Mouse (Mus musculus): ENCODE measurements around the gene Cd160. TPM values are rescaled to one million over a fixed set of nuclear protein-coding genes. Genes with fewer than 3 reads are reported as not detected.

The Cd160 gene
- polyA plus RNA-seq, 1 experiment from 2014 or later = 0.19 TPM

DNA sequence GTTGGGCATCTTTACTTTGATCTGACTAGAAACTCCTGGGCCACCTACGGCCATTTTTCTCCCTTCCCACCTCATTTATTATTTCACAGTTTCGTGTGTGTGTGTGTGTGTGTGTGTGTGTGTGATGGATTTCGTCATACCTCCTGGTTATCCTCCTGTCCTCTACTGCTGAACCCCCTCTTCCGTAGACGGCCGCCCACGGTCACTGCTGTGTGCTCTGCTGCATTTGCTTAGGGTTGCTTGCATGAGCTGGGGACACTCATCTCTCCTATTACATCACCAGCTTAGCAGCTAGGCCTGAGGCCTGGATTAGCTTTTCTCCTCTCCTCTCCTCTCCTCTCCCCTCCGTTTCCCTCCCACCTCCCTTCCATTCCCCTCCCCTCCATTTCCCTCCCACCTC lies 19.3 kb upstream of the Cd160 start:
- Histone ChIP-seq H3K27me3 (replicated peaks) (no peaks in the 10 kb centered on the region), H3K9me3 (no peaks in the 10 kb centered on the region), H3K4me3 (no peak overlapping the region), H3K9ac (no peak overlapping the region), H3K4me2 (no peak overlapping the region), H3K36me3 (replicated peaks) (no peaks in the 10 kb centered on the region), H3K27ac (no peak overlapping the region), H3K4me1 (no peaks in the 10 kb centered on the region)
- WGBS = 89% methylated on average over 7 of the region's 8 CpGs
- no peak for ATAC-seq (replicated peaks)

DNA sequence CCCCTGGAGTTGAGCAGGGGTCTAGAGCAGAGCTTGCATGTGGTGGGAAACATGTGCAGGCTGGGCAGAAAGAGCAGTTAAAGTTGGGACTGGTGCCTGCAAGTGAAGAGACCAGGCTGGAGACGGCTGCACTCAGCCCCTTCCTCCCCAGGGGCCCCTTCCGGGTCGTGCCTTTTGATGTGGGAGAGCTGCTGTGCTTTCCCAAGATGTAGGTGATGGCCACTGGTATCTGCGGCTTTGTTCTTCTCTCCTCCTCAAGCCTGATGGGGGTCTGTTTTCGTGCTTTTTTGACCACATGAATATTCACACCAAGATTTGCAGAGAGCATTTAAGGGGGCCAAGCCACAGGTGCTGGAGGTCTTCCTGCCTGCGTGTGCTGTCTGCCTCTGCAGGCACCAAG lies 18.5 kb upstream of the Cd160 start:
- no peak overlapping the region for H3K4me2 ChIP-seq
- H3K4me1 ChIP-seq = no peaks in the 10 kb centered on the region
- H3K4me3 ChIP-seq = no peak overlapping the region
- WGBS = 40% methylated on average over 6 of the region's 6 CpGs
- H3K27me3 ChIP-seq (replicated peaks) = no peaks in the 10 kb centered on the region
- no peaks in the 10 kb centered on the region for H3K9me3 ChIP-seq
- H3K27ac ChIP-seq = no peak overlapping the region
- no peak for ATAC-seq (replicated peaks)
- H3K36me3 ChIP-seq (replicated peaks) = no peaks in the 10 kb centered on the region
- no peak overlapping the region for H3K9ac ChIP-seq

DNA sequence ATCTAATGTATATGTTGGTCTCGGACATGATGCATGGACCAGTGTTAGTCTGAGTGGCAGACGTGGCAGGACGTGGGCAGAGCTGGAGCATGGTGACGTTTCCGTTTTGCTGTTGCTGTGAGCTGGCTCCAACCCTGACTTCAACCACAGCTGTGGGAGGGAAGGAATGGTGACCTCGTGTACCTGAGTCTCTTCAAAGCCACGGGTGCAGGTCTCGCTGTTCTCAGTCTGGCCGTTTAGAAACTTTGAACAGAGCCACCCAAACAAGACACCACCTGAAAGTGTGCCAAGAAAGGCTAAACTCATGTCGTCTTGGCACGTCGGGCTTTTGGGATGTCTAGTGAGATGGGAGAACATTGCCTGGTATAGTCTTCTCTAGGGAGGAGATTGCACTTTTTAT lies 17.8 kb upstream of the Cd160 start:
- H3K9me3 ChIP-seq = no peaks in the 10 kb centered on the region
- no peak for ATAC-seq (replicated peaks)
- H3K36me3 ChIP-seq (replicated peaks) = no peaks in the 10 kb centered on the region
- no peak overlapping the region for H3K9ac ChIP-seq
- no peak overlapping the region for H3K27ac ChIP-seq
- WGBS = 89% methylated on average over 12 of the region's 12 CpGs
- H3K27me3 ChIP-seq (replicated peaks) = no peaks in the 10 kb centered on the region
- no peak overlapping the region for H3K4me2 ChIP-seq
- no peak overlapping the region for H3K4me3 ChIP-seq
- no peaks in the 10 kb centered on the region for H3K4me1 ChIP-seq

DNA sequence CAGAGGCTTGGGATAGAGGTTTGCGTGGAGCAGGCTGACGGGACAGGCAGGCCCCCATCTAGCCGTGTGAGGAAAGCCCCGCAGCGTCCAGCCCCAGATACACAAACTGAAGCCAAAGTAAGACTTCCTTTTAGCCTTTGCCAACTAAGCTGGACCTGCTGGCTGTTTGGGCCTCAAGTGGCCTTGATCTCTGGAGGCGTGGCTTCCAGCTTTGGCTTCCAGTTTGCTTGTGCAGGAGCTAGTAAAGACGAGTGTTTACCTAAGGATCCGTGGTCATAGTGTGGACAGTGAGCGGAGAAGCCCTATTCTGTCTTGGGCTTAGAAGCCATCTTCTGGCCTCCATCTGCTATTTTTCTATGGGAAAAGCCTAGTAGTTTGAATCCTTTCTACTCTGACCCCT lies 16.7 kb upstream of the Cd160 start:
- WGBS = 83% methylated on average over 9 of the region's 9 CpGs
- Histone ChIP-seq H3K36me3 (replicated peaks) (no peaks in the 10 kb centered on the region), H3K27ac (no peak overlapping the region), H3K4me3 (no peak overlapping the region), H3K27me3 (replicated peaks) (no peaks in the 10 kb centered on the region), H3K4me1 (no peaks in the 10 kb centered on the region), H3K9me3 (no peaks in the 10 kb centered on the region), H3K9ac (no peak overlapping the region), H3K4me2 (no peak overlapping the region)
- no peak for ATAC-seq (replicated peaks)

DNA sequence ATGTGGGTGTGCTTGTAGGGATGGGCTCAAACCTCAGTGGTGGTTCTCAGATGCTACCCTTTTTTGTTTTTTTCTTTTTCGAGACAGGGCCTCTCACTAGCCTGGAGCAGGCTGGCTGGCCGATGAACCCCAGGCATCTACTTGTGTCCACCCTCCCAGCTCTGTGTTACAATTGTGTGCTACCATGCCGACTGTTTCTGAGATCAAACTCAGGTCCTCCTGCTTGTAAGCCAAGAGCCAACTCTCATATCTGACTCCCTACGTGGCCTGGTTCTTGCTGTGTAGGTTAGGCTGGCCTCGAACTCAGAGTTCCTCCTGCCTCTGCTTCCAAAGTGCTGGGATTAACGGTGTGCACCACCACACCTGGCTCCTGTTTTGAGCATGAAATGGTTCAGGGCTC lies 16.0 kb upstream of the Cd160 start:
- Histone ChIP-seq H3K9ac (no peak overlapping the region), H3K4me1 (no peaks in the 10 kb centered on the region), H3K4me3 (no peak overlapping the region), H3K27me3 (replicated peaks) (no peaks in the 10 kb centered on the region), H3K9me3 (no peaks in the 10 kb centered on the region), H3K4me2 (no peak overlapping the region), H3K27ac (no peak overlapping the region), H3K36me3 (replicated peaks) (no peaks in the 10 kb centered on the region)
- 96% methylated on average over 6 of the region's 6 CpGs for WGBS
- no peak for ATAC-seq (replicated peaks)

DNA sequence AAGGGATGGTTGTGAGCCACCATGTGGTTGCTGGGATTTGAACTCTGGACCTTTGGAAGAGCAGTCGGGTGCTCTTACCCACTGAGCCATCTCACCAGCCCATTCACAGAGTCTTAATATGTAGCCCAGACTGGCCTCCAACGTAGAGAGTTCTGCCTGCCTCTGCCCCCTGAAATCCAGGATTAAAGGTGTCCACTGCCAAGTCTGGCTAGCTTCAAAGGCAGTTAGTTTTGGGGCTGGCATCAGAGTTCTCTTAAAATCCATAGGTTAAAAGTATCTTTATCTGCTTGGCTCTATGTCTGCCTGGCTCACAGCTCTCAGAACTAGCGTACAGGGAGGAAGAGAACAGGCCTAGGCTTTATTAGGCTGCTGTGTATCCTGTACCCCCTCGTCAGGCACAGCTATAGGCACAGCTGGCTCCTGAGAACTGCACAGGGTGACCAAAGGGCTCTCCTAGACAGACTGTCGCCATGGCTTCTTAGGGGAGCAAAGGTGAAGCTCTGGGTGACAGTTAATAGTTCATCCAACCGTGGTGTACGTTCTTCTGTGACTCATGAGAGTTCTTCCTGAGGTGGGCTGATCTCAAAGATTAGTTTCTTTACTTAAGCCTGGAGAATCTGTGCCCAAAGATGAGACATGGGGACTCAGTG lies 10.0 kb upstream of the Cd160 start:
- H3K4me2 ChIP-seq = no peak overlapping the region
- 90% methylated on average over 7 of the region's 7 CpGs for WGBS
- H3K4me3 ChIP-seq = no peak overlapping the region
- H3K9me3 ChIP-seq = no peaks in the 10 kb centered on the region
- ATAC-seq (replicated peaks) = no peak
- no peaks in the 10 kb centered on the region for H3K27me3 ChIP-seq (replicated peaks)
- H3K36me3 ChIP-seq (replicated peaks) = no peaks in the 10 kb centered on the region
- no peaks in the 10 kb centered on the region for H3K4me1 ChIP-seq
- no peak overlapping the region for H3K9ac ChIP-seq
- no peak overlapping the region for H3K27ac ChIP-seq

DNA sequence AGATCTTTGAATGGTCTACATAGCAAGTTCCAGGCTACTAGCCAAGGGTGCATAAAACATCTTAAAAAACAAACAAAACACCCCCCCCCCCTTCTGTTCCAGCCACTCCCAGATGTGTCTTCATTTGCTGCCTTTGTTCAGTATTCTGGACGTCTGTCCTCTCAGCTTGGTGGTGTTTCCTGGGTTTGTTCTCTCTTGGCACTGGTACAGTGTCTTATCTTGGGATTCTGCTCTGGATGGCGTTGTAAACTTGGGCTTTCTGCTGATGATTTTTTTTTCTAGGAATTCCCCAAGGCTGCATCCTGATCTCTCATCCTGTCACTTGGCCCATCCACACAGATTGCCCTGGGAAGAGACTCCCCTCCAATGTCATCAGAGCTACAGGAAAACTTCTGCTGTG lies 7.3 kb upstream of the Cd160 start:
- H3K36me3 ChIP-seq (replicated peaks) = no peaks in the 10 kb centered on the region
- no peak overlapping the region for H3K9ac ChIP-seq
- no peaks in the 10 kb centered on the region for H3K27me3 ChIP-seq (replicated peaks)
- no peaks in the 10 kb centered on the region for H3K9me3 ChIP-seq
- H3K4me2 ChIP-seq = no peak overlapping the region
- 47% methylated on average over 2 of the region's 2 CpGs for WGBS
- ATAC-seq (replicated peaks) = no peak
- H3K4me3 ChIP-seq = no peak overlapping the region
- H3K27ac ChIP-seq = no peak overlapping the region
- no peaks in the 10 kb centered on the region for H3K4me1 ChIP-seq

DNA sequence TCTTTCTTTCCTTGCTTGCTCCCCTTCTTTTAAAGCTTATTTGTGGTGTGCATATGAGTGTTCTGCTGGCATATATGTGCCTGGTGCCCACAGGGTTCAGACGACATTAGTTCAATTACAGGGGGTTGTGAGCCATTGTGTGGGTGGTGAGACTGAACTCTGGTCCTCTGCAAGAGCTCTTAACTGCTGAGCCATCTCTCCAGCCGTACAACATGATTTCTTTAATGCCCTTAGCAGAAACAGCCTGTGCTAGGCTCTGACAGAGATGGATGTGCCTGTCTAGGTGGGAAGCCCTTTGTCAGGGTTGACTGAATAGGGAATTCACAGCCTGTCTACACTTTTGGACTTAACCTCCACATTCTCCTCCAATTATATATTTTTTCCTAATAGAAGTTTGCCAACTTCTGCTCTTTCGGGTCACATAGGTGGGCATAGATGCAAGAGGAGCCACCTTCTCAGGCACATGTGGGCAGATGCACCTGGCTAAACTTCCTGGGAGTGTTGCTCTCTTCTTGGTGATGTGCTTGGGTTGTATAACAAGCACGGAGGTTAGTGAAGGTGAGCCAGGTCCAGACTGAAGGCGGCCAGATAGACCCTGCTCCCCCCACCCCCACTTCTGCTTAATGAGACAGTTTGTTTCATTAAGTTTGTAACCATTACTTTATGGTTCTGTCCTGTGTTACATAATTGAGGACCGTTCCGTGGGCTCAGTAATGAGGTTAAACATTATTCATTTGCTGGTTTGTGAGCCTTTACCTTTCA lies 5.6 kb upstream of the Cd160 start:
- H3K36me3 ChIP-seq (replicated peaks) = no peaks in the 10 kb centered on the region
- no peaks in the 10 kb centered on the region for H3K4me1 ChIP-seq
- no peak overlapping the region for H3K9ac ChIP-seq
- no peak for ATAC-seq (replicated peaks)
- no peaks in the 10 kb centered on the region for H3K27me3 ChIP-seq (replicated peaks)
- H3K9me3 ChIP-seq = no peaks in the 10 kb centered on the region
- WGBS = 90% methylated on average over 7 of the region's 7 CpGs
- no peak overlapping the region for H3K4me3 ChIP-seq
- no peak overlapping the region for H3K27ac ChIP-seq
- no peak overlapping the region for H3K4me2 ChIP-seq

DNA sequence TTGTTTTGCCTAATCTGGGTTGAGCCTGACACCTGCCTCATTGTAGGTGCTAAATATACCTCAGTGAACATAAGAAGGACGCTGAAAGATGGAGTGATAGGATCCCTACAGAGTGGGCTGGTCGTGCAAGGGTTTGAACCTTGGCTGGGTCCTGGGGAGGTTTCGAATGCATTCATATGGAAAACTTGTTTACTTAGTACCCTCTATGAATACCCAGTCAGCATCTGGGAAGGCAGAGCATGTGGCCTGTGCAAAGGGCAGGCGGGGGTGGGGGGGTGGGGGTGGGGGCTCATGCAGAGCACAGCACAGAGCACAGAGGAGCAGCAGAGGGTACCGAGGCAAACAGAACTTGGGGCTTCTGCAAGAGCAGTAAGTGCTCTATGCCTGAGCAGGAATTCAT lies 3.8 kb upstream of the Cd160 start:
- H3K4me2 ChIP-seq = no peak overlapping the region
- peaks cover 7% of the 10 kb centered on the region; the same call in 1 of the 2 replicates for H3K4me1 ChIP-seq
- no peak overlapping the region for H3K9ac ChIP-seq
- H3K4me3 ChIP-seq = no peak overlapping the region
- no peaks in the 10 kb centered on the region for H3K27me3 ChIP-seq (replicated peaks)
- no peaks in the 10 kb centered on the region for H3K36me3 ChIP-seq (replicated peaks)
- WGBS = 35% methylated on average over 5 of the region's 5 CpGs
- H3K27ac ChIP-seq = no peak overlapping the region
- ATAC-seq (replicated peaks) = no peak
- no peaks in the 10 kb centered on the region for H3K9me3 ChIP-seq

DNA sequence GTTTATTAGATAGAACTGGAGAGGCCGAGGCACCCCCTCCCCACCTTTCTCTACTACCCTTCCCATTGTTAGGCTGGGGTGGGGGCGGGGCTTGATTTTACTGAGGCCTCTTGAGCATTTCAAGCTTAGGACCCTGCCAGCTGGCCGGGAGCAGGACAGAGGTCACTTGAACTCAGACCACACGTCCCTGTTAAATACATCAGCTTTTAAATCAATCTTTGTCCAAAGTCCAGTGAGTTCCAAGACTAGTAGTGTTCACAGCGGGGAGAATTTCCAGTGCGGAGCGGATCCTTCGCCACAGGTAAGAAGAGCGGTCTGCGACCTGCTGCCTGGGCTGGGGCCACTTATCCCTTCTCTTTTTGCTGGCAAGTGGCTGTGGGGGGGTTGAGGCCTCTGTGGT lies 705 bp upstream of the Cd160 start:
- no peak overlapping the region for H3K4me2 ChIP-seq
- H3K27ac ChIP-seq = no peak overlapping the region
- no peak overlapping the region for H3K4me3 ChIP-seq
- peaks cover 7% of the 10 kb centered on the region; the same call in 1 of the 2 replicates for H3K4me1 ChIP-seq
- H3K9me3 ChIP-seq = no peaks in the 10 kb centered on the region
- WGBS = 74% methylated on average over 10 of the region's 10 CpGs
- no peaks in the 10 kb centered on the region for H3K27me3 ChIP-seq (replicated peaks)
- no peaks in the 10 kb centered on the region for H3K36me3 ChIP-seq (replicated peaks)
- no peak overlapping the region for H3K9ac ChIP-seq
- no peak for ATAC-seq (replicated peaks)

DNA sequence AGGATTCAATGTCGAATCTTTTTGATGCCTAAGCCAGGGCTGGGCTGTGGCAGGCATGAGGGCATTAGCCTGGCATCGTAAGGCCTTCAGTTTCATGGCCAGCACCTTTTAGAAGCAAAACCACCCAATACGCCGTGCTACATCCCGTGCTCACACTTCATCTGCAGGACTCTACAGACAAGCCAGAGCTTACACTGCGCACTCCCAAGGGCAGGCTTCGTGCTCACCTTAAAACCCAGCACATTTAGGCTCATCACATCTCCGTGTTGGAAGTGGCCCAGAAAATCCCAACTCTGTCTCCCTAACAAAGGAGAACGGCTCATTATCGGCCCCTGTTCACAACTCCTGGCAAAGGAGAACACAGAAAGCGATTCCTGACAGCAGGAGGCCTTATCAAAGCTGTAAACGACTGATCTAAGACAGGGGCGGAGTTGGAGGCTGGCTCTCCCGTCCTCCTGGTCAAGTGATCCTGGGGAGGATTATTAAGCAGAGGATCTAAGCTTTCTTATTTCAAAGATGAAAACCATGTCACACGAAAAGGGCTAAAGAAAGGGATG lies 765 bp downstream of the Cd160 start:
- H3K27ac ChIP-seq = peak overlapping the region; percentile 48; the same call in 1 of the 2 replicates
- peak; percentile 81 for ATAC-seq (replicated peaks)
- H3K27me3 ChIP-seq (replicated peaks) = no peaks in the 10 kb centered on the region
- H3K9ac ChIP-seq = no peak overlapping the region
- H3K4me3 ChIP-seq = no peak overlapping the region
- H3K36me3 ChIP-seq (replicated peaks) = no peaks in the 10 kb centered on the region
- H3K4me2 ChIP-seq = peak overlapping the region; percentile 2; the same call in 1 of the 2 replicates
- 29% methylated on average over 15 of the region's 15 CpGs for WGBS
- no peaks in the 10 kb centered on the region for H3K9me3 ChIP-seq
- H3K4me1 ChIP-seq = peaks cover 7% of the 10 kb centered on the region; the same call in 1 of the 2 replicates

DNA sequence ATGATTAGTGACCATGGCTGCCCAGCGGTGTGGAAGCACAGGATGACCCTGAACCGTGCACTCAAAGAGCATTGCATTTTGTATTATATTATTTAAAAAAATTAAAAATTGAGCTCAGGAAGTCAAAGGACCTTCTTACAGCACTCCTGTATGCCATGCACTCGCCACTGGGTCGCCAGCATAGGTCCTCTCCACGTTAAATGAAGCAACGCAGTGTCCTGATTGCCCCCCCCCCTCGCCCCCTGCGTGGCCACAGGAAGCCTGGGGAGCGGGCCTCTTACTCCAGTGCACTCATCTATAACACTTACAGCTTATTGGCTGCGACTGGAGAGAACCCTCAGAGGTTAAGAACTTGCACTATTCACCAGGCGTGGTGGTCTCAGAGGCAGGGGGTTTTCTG lies 3.9 kb downstream of the Cd160 start:
- Histone ChIP-seq H3K9me3 (no peaks in the 10 kb centered on the region), H3K36me3 (replicated peaks) (no peaks in the 10 kb centered on the region), H3K9ac (no peak overlapping the region), H3K4me1 (peaks cover 7% of the 10 kb centered on the region; the same call in 1 of the 2 replicates), H3K27ac (no peak overlapping the region), H3K4me2 (no peak overlapping the region), H3K4me3 (no peak overlapping the region), H3K27me3 (replicated peaks) (no peaks in the 10 kb centered on the region)
- no peak for ATAC-seq (replicated peaks)
- 40% methylated on average over 11 of the region's 11 CpGs for WGBS

DNA sequence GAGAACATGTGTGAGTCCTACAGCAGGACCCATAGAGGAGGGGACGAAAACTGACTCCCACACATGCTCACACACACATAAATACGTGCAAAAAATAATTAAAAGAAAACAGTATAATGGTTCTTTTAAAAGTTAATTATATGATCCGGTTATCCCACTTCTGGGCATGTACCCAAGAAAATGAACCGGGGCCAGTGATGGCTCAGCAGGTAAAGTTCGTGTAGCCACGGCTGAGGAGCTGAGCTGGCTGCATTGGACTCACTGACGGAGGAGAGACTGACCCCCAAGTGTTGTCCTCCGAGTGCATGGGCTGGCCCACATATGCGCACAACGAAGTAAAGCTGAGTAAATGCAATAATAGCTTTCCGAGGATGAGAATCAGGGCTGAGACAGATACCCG lies 4.5 kb downstream of the Cd160 start:
- no peak overlapping the region for H3K4me2 ChIP-seq

More for the DNA sequence above, 4.5 kb downstream of the Cd160 start:
- WGBS = 82% methylated on average over 12 of the region's 12 CpGs
- no peaks in the 10 kb centered on the region for H3K36me3 ChIP-seq (replicated peaks)
- no peak for ATAC-seq (replicated peaks)
- H3K27me3 ChIP-seq (replicated peaks) = no peaks in the 10 kb centered on the region
- H3K27ac ChIP-seq = no peak overlapping the region
- no peak overlapping the region for H3K4me3 ChIP-seq
- H3K4me1 ChIP-seq = peaks cover 7% of the 10 kb centered on the region; the same call in 1 of the 2 replicates
- H3K9ac ChIP-seq = no peak overlapping the region
- no peaks in the 10 kb centered on the region for H3K9me3 ChIP-seq

All from midbrain, embryonic 15.5 days (tissue).